Mouse (Mus musculus): ENCODE results near the gene Baz2a.

The Baz2a gene

DNA sequence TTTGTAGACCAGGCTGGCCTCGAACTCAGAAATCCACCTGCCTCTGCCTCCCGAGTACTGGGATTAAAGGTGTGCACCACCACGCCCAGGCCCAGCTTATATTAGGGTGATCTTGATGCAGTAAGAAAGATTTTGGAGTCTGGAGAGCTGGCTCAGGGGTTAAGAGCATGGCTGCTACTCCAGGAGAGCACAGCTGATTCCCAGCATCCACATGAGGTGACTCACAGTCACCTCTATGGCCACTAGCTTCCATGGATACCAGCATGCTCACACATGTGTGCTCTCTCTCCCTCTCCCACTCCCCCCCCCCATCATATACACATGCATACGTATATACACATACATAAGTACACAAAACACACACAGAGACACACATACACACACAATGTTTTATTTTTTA lies 85.9 kb downstream of the Baz2a start:
- no peak for ATAC-seq (ENCODE audit: low TSS enrichment)
